Mouse (Mus musculus): ENCODE data around the gene Slc25a22.

Gene Slc25a22

GRCm38 (mm10) chr7:141471236-141471635, 33.5 kb upstream of the Slc25a22 start:
- DNase-seq, result no peak

- DNase-seq, result no peak
Measured at GRCm38 (mm10) chr7:141470637-141470944, 32.9 kb upstream of the Slc25a22 start.

- no peak for DNase-seq
Measured at GRCm38 (mm10) chr7:141469901-141470636, 32.4 kb upstream of the Slc25a22 start.

- DNase-seq, result no peak
Measured at GRCm38 (mm10) chr7:141469352-141469751, 31.7 kb upstream of the Slc25a22 start.

DNA sequence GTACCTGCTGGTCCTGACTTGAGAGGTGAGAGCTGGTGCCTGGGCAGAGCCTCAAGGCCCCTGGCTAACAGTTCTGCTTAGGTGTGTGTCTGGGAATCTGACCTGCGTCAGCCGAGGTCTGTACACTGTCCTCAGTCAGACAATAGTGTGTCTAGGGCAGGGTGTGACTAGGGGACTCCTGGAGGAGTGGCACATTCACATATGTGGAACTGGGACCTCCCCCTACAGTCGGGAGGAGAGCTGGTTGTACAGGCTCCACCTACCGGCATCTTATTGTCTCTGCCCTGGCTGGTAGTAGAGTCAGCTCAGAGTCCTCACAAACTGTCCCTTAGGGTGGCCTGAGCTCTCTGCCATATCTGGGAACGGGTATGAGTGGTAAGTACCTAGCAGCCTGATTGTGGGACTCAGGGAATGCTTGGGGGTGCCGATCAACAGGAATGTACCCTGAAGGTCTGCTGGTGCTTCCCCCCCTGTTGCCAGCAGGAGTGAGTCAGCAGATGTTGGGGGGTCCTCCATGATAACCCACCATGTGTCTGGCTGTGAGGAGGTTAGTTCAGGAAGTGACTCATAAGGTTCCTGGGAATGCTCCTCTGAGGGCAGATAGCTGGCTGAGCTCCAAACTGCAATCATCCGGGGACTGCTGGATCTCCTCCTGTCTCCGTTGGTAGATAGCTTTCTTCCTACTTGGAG, 31.0 kb upstream of the Slc25a22 start:
- no peak for DNase-seq

- no peak for DNase-seq
Measured at GRCm38 (mm10) chr7:141468164-141468521, 30.5 kb upstream of the Slc25a22 start.

DNA sequence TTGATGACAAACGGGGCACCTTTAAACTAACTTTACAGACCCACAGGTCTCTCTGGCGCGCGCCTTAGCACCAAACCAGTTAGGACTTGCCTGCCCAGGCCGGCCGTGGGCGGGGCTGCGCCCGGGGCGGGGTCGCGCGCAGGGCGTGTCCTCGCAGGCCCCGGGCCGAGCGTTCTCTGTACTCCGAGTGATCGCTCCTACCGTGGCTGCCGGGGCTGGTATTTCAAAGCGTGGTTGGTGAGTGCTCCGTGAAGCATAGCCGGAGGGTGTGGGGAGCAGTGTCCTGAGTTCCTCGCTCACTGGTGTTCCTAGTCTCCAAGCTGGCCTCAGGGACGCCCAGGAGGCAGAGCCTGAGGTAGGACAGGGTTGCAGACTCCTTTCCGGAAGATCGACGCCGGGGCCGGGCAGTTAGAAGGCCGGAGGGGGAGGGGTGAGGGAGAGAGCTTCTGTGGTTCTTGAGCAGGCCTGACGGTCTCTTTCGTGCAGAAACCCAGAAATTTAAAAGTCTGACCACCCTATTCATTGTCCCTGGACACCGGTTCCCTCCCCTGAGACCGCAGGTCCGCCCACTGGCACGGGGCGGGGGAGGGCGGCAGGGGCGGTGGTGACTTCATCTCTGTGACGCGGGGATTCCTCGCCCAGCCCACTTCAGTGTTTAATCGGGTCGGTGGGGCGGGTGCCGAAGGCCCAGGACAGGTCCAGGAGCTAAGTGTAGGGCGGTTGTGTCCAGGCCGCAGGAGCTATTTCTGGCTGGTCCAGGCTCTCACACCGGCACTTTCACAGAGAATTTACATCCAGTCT, 29.7 kb upstream of the Slc25a22 start, which contains the start of gene Cd151:
Gene Cd151 (plus strand): TSS at position 163 of the 801 bp plus-strand sequence.
- peak; percentile 71 for DNase-seq

- DNase-seq, result no peak
Measured at GRCm38 (mm10) chr7:141466607-141467148, 29.0 kb upstream of the Slc25a22 start.

GRCm38 (mm10) chr7:141466045-141466394, 28.3 kb upstream of the Slc25a22 start:
- DNase-seq, result no peak

- DNase-seq, result no peak
Measured at GRCm38 (mm10) chr7:141465388-141466044, 27.8 kb upstream of the Slc25a22 start.

- DNase-seq, result no peak
Measured at GRCm38 (mm10) chr7:141464603-141465201, 27.0 kb upstream of the Slc25a22 start.

GRCm38 (mm10) chr7:141463824-141464602, 26.3 kb upstream of the Slc25a22 start:
- no peak for DNase-seq

DNA sequence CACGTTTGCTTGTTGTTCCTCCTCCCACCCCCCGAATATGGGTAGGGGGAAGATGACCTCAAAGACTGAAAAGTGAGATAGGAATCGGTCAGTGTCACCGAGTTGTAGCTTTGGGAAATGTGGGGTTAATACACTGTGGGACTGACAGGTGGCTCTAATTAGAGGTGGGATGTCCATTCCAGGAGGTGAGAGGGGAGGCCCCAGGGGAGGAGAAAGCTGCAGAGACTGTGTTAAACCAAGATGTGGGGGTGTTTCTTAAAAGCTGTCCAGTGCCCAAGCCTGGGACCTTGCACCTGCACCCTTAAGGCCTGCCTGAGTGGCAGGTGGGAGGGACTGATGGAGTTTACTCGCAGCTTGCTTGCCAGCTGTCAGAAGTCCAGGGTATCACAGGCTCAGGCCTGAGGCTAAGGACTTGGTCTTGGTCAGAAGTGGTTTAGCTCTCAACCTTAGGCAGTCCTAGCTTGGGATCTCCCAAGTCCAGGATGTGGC, 24.7 kb upstream of the Slc25a22 start:
- DNase-seq, result no peak

DNA sequence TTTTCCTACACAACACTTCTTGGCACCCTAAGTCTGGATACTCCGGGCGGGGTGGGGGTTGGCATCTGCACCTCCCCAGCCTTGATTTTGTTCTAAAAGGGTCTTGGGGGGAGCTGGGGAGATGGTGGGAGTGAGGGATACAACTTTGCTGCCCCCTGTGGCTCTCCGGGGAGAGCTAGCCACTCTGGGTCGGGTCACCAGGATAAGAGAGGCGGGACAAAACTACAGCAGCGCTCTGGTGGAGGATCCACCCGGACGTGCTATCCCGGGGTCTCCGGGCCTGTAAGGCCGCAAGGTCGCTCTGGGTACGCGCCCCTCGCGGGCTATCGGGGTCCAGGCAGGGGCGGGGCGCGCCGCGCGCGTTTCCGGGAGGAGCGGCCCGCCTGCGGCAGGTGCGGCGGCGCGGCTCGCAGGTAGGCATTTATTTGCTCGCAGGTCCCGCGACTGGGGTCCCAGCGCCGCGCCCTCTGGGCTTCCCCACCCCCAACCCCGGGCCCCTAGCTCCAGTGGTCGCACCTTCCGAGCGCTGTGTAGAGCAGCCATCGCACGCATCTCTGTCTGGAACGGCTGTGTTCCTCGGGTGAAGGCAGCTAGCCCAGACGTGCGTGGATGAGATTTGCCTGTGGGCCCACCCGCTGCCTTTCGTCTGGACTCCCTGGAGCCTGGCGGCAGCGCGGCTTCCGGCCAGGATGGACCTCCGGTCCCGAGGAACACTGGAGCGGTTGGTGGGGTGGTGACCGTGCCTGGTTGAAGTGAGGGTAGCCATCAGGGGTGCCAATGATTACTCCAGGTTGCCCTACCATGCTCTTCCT, 24.0 kb upstream of the Slc25a22 start:
- DNase-seq, result no peak

GRCm38 (mm10) chr7:141460391-141461113, 22.9 kb upstream of the Slc25a22 start, which contains the start of gene Cracr2b:
Cracr2b (plus strand) TSS chr7:141461094.
- no peak for DNase-seq

- no peak for DNase-seq
Measured at GRCm38 (mm10) chr7:141460001-141460390, 22.3 kb upstream of the Slc25a22 start.

- no peak for DNase-seq
Measured at GRCm38 (mm10) chr7:141459301-141459711, 21.6 kb upstream of the Slc25a22 start.

DNA sequence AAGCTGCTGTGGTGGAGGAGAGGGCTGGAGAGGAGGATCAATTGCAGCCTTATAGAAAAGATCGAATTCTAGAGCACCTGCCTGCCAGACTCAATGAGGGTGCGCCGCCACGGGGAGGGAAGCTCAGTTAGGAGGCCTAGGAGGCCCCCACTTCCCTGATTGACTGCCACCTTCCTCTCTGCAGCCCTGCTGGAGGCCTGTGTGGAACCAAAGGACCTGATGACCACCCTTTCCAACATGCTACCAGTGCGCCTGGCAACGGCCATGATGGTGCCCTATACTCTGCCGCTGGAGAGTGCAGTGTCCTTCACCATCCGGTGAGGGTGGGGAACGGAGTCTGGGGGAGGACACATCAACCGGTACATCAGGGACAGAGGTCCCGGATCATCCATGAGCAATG, 21.0 kb upstream of the Slc25a22 start:
- no peak for DNase-seq

DNA sequence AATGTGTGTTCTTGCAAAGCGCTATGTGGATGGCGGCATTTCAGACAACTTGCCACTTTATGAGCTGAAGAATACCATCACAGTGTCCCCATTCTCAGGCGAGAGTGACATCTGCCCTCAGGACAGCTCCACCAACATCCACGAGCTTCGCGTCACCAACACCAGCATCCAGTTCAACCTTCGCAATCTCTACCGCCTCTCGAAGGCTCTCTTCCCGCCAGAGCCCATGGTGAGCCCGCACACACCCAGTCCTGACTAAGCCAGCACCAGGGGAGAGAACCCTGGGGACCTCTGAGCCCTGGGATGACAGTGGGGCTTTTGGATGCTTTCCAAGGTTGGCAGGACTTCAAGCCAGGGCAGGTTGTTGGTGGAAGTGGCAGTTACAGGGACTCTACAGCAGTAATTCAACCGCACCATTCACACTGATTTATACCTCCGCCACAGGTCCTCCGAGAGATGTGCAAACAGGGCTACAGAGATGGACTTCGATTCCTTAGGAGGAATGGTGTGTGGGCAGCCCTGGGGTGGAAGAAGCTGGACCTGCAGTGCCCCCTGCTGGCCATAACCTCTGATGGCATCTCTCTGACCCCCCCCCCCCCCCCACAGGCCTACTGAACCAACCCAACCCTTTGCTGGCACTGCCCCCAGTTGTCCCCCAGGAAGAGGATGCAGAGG, 20.4 kb upstream of the Slc25a22 start:
- DNase-seq, result no peak
